In the genomic region with DNA sequence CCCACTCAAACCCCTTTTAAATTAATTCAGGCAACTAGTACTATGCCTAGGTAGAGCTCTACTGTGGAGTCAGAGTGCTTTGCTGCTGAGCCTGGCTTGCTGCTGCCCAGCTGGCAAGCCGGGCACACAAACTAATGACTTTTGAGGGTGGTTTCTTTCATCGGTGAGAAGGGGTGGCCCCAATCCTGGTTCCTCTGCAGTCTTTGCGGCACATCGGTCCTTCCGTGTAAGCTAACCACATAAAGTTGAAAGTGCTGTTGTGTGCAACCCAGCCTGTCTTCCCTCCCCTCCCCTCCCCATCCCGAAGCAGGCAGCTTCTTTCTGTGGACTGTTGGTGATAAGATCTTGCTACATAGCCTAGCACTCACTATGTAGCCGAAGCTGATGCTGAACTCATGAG, we compare ENCODE assay signal across 10 mouse cellular contexts. TPM values are rescaled to one million over a fixed set of nuclear protein-coding genes. Genes with fewer than 3 reads are reported as not detected.
A peak's percentile ranks its signal among the peaks of the same experiment; 100 is the strongest.
DNase-seq lines count a peak whose midpoint lies in the region; ATAC-seq and TF ChIP-seq lines count a peak whose summit lies in the region.
"Had no signal": no experiment of that assay in that cellular context is flagged by ENCODE, and none has a peak within 500 bp of the region (broad histone marks: within the 10 kb centered on the region; RNA-seq: fewer than 3 reads in every experiment).

No protein-coding gene starts in this region.

- no peaks in the 10 kb centered on the region for H3K9me3 ChIP-seq in liver, postnatal 0 days (ENCODE audit: low read length)
- no peaks in the 10 kb centered on the region for H3K9me3 ChIP-seq in midbrain, embryonic 11.5 days (ENCODE audit: control insufficient read depth, low read length)

- TF ChIP-seq POLR2A in spleen, adult 2 months (IDR thresholded peaks at IDR 0.05; ENCODE audit: low read depth, low read length) = peak; percentile 86

- TF ChIP-seq CTCF in liver, postnatal 0 days (IDR thresholded peaks at IDR 0.05; ENCODE audit: low read depth) = no peak
- TF ChIP-seq CTCF in spleen, adult 2 months (IDR thresholded peaks at IDR 0.05; ENCODE audit: extremely low read depth, insufficient read depth, insufficient read length, insufficient replicate concordance) = no peak

- WGBS in liver, postnatal 0 days (ENCODE audit: insufficient replicate concordance) = 20% methylated on average over 7 of the region's 7 CpGs
- 3% methylated on average over 7 of the region's 7 CpGs for WGBS in spleen, adult 2 months
- 94% methylated on average over 7 of the region's 7 CpGs for WGBS in midbrain, embryonic 11.5 days

- peak; percentile 57 for ATAC-seq in liver, postnatal 0 days
- ATAC-seq in midbrain, embryonic 11.5 days (ENCODE audit: low FRiP score) = no peak
- ATAC-seq in erythroblast, adult 5-6 weeks (replicated peaks; ENCODE audit: low FRiP score, poor library complexity, severe bottlenecking) = no peak

- peak overlapping the region; percentile 33 for H3K4me3 ChIP-seq in liver, postnatal 0 days (ENCODE audit: low read depth, low read length)
- peak overlapping the region; percentile 25; the same call in 1 of the 2 replicates for H3K4me3 ChIP-seq in spleen, adult 2 months (ENCODE audit: extremely low read depth, insufficient read depth, insufficient read length)
- no peak overlapping the region for H3K4me3 ChIP-seq in midbrain, embryonic 11.5 days (ENCODE audit: low read depth, low read length)

- DNase-seq in heart, adult 11 months = peak; percentile 96
- no peak for DNase-seq in heart, postnatal 25 days (ENCODE audit: low spot score)
- peak; percentile 81 for DNase-seq in CD4-positive, CD25-positive, alpha-beta regulatory T cell, adult 2 months (ENCODE audit: low read depth, low spot score)
- peak; percentile 55 for DNase-seq in liver, postnatal 0 days
- DNase-seq in spleen, adult 2 months (ENCODE audit: low read depth in 1 of 2, low spot score in 2 of 2) = peak; percentile 49 to 77
- no peak for DNase-seq in retina, embryonic 14.5 days (ENCODE audit: low spot score)
- no peak for DNase-seq in midbrain, embryonic 11.5 days (ENCODE audit: low spot score, missing footprints)
- DNase-seq: adrenal gland, adult 8-10 months had no signal

- TF ChIP-seq EP300 in liver, postnatal 0 days (IDR thresholded peaks at IDR 0.05; ENCODE audit: low read depth) = no peak; the same call in 1 of the 2 replicates

- peak overlapping the region; percentile 10 for H3K9ac ChIP-seq in liver, postnatal 0 days (replicated peaks)
- no peak overlapping the region for H3K9ac ChIP-seq in midbrain, embryonic 11.5 days (ENCODE audit: low read length)

- H3K4me1 ChIP-seq in liver, postnatal 0 days (ENCODE audit: insufficient read depth) = peaks cover 20% of the 10 kb centered on the region
- H3K4me1 ChIP-seq in spleen, adult 2 months (ENCODE audit: control insufficient read depth, insufficient read depth, insufficient read length) = no peaks in the 10 kb centered on the region
- no peaks in the 10 kb centered on the region for H3K4me1 ChIP-seq in midbrain, embryonic 11.5 days (ENCODE audit: control insufficient read depth, insufficient read depth, low read length)

- intact Hi-C loops in heart, postnatal 25 days (cut with DNase I) = no loop called here

- no peaks in the 10 kb centered on the region for H3K27me3 ChIP-seq in liver, postnatal 0 days (ENCODE audit: insufficient read depth, low read length)
- no peaks in the 10 kb centered on the region for H3K27me3 ChIP-seq in spleen, adult 2 months (ENCODE audit: control insufficient read depth, insufficient read depth, low read length)
- H3K27me3 ChIP-seq in midbrain, embryonic 11.5 days (ENCODE audit: control insufficient read depth, insufficient read depth, low read length) = no peaks in the 10 kb centered on the region

- H3K4me2 ChIP-seq in liver, postnatal 0 days (ENCODE audit: low read depth, low read length) = peak overlapping the region; percentile 56
- H3K4me2 ChIP-seq in midbrain, embryonic 11.5 days = no peak overlapping the region

- peaks cover 6% of the 10 kb centered on the region; the same call in 1 of the 2 replicates for H3K36me3 ChIP-seq in liver, postnatal 0 days (replicated peaks; ENCODE audit: insufficient read depth, low read length)
- H3K36me3 ChIP-seq in spleen, adult 2 months (ENCODE audit: control insufficient read depth, insufficient read depth, low read length) = 0 out of 2 replicates have a peak, but pooled peaks cover 2% of the 10 kb centered on the region
- H3K36me3 ChIP-seq in midbrain, embryonic 11.5 days (ENCODE audit: control insufficient read depth, insufficient read depth, low read length) = no peaks in the 10 kb centered on the region

- H3K27ac ChIP-seq in liver, postnatal 0 days (ENCODE audit: low read depth) = peak overlapping the region; percentile 82
- peak overlapping the region; percentile 99 for H3K27ac ChIP-seq in spleen, adult 2 months (ENCODE audit: insufficient read depth, low read length)
- no peak overlapping the region for H3K27ac ChIP-seq in midbrain, embryonic 11.5 days (ENCODE audit: low read depth, low read length)
- H3K27ac ChIP-seq: kidney, postnatal 0 days had no signal

RNA-seq across cellular contexts. Expression of a gene that starts 1.1 kb away (rescaled TPM):
- total RNA-seq in heart, postnatal 25 days (2021) = 1 to 10 TPM; 1.1 to 1.6 TPM
- polyA plus RNA-seq in liver, postnatal 0 days (2015; fragmentation: Nextera tagmentation; extraction: Ambion mirVana) = 4.1 and 5.1 TPM in 2 replicates
- 3.3 and 4.2 TPM in 2 replicates for polyA plus RNA-seq in spleen, adult 2 months (2012; rRNA removed)
- polyA plus RNA-seq in midbrain, embryonic 11.5 days (2014; fragmentation: Nextera tagmentation; extraction: Ambion mirVana) = 0.68 and 1.0 TPM in 2 replicates
- total RNA-seq in erythroblast, adult 5-6 weeks (2015; ENCODE audit: low replicate concordance) = 11.0 and 24.5 TPM in 2 replicates
- total RNA-seq in erythroblast, adult 5-6 weeks (2017; ENCODE audit: low replicate concordance) = 12.7 and 20.4 TPM in 2 replicates

RNA-seq across cellular contexts. Expression of a gene that starts 1.7 kb away (rescaled TPM):
- total RNA-seq in heart, postnatal 25 days (2021) = 100 to 1,000 TPM; 127 to 139 TPM
- polyA plus RNA-seq in liver, postnatal 0 days (2015; fragmentation: Nextera tagmentation; extraction: Ambion mirVana) = 9.2 TPM in 2 replicates
- polyA plus RNA-seq in spleen, adult 2 months (2012; rRNA removed) = 40.3 and 43.5 TPM in 2 replicates
- polyA plus RNA-seq in midbrain, embryonic 11.5 days (2014; fragmentation: Nextera tagmentation; extraction: Ambion mirVana) = 19.8 and 21.5 TPM in 2 replicates
- 5.0 and 11.0 TPM in 2 replicates for total RNA-seq in erythroblast, adult 5-6 weeks (2015; ENCODE audit: low replicate concordance)
- 4.0 and 5.0 TPM in 2 replicates for total RNA-seq in erythroblast, adult 5-6 weeks (2017; ENCODE audit: low replicate concordance)

RNA-seq across cellular contexts. Expression of a gene that starts 27.2 kb away (rescaled TPM):
- 1 to 10 TPM; 4.2 to 4.9 TPM for total RNA-seq in heart, postnatal 25 days (2021)
- 7.9 and 8.4 TPM in 2 replicates for polyA plus RNA-seq in liver, postnatal 0 days (2015; fragmentation: Nextera tagmentation; extraction: Ambion mirVana)
- polyA plus RNA-seq in spleen, adult 2 months (2012; rRNA removed) = 7.2 and 9.0 TPM in 2 replicates
- 9.7 and 11.2 TPM in 2 replicates for polyA plus RNA-seq in midbrain, embryonic 11.5 days (2014; fragmentation: Nextera tagmentation; extraction: Ambion mirVana)
- 8.2 and 9.6 TPM in 2 replicates for total RNA-seq in erythroblast, adult 5-6 weeks (2015; ENCODE audit: low replicate concordance)
- total RNA-seq in erythroblast, adult 5-6 weeks (2017; ENCODE audit: low replicate concordance) = 9.9 and 22.7 TPM in 2 replicates

RNA-seq across cellular contexts. Expression of a gene that starts 36.9 kb away (rescaled TPM):
- 100 to 1,000 TPM; 310 to 351 TPM for total RNA-seq in heart, postnatal 25 days (2021)
- polyA plus RNA-seq in liver, postnatal 0 days (2015; fragmentation: Nextera tagmentation; extraction: Ambion mirVana) = 114 and 115 TPM in 2 replicates
- polyA plus RNA-seq in spleen, adult 2 months (2012; rRNA removed) = 608 and 672 TPM in 2 replicates
- polyA plus RNA-seq in midbrain, embryonic 11.5 days (2014; fragmentation: Nextera tagmentation; extraction: Ambion mirVana) = 515 and 561 TPM in 2 replicates
- 469 and 476 TPM in 2 replicates for total RNA-seq in erythroblast, adult 5-6 weeks (2015; ENCODE audit: low replicate concordance)
- total RNA-seq in erythroblast, adult 5-6 weeks (2017; ENCODE audit: low replicate concordance) = 906 and 1,106 TPM in 2 replicates

RNA-seq across cellular contexts. Expression of a gene that starts 36.9 kb away (rescaled TPM):
- 1 to 10 TPM; 5.9 to 7.3 TPM for total RNA-seq in heart, postnatal 25 days (2021)
- 4.6 and 5.1 TPM in 2 replicates for polyA plus RNA-seq in liver, postnatal 0 days (2015; fragmentation: Nextera tagmentation; extraction: Ambion mirVana)
- polyA plus RNA-seq in spleen, adult 2 months (2012; rRNA removed) = 2.0 and 2.1 TPM in 2 replicates
- 22.1 and 23.1 TPM in 2 replicates for polyA plus RNA-seq in midbrain, embryonic 11.5 days (2014; fragmentation: Nextera tagmentation; extraction: Ambion mirVana)
- total RNA-seq in erythroblast, adult 5-6 weeks (2015; ENCODE audit: low replicate concordance) = 41.6 and 43.0 TPM in 2 replicates
- total RNA-seq in erythroblast, adult 5-6 weeks (2017; ENCODE audit: low replicate concordance) = 31.8 and 52.7 TPM in 2 replicates

Comparison
In these comparisons a context has a peak if more than half of its experiments do, and no peak if none do; other contexts are left out.
1. DNase-seq: peak in heart, adult 11 months (single experiment), CD4-positive, CD25-positive, alpha-beta regulatory T cell, adult 2 months (single experiment), liver, postnatal 0 days (single experiment) and spleen, adult 2 months (2 of 2); none in heart, postnatal 25 days (single experiment), retina, embryonic 14.5 days (single experiment) and midbrain, embryonic 11.5 days (single experiment).